Mouse (Mus musculus) splenic B cell, adult 2 months (primary cell): Measurements from ENCODE around the gene Gm21852.
"Not testable (repeated sequence)": the region's sequence is repeated elsewhere in the genome, so short reads cannot be mapped to it uniquely, and the experiment has no call there.

Experiments
- DNase-seq: peaks from one replicate; pipeline ENCODE4 v3.0.0-alpha.2; 2011; ENCODE audit warnings: low read depth, low spot score
- H3K27me3 ChIP-seq: 2 replicates; pipeline ENCODE4 v1.6.1; 2012; ENCODE audit warnings: mild to moderate bottlenecking, low read length, moderate library complexity, mixed read lengths; ENCODE audit not compliant: control insufficient read depth, poor library complexity, insufficient read depth, severe bottlenecking
- H3K36me3 ChIP-seq: 2 replicates; pipeline ENCODE4 v1.6.1; 2012; ENCODE audit warnings: mild to moderate bottlenecking, low read length, moderate library complexity, mixed read lengths; ENCODE audit not compliant: control insufficient read depth, poor library complexity, insufficient read depth, severe bottlenecking

Gene Gm21852

DNA sequence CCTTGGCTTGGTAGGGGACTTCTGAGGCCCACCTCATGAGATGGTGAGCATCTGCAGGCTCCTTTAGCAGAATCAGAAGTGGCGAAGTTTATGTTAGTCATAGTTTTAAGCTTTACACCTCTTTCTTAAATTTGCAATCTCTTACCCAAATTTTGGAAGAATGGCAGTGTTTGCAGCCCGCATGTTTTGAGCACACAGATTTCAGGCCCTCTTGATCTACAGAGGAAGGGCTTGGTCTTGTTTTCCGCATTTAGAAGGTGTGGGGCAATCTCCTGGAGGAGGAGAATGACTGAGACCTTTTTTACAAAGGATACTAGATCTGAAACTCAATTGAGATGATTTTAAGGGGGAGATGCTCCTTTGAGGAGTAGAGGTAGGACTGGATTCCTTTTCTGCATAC, at the start of gene Gm21852:
Gm21852 (minus strand) TSS at position 101 of the 400 bp plus-strand sequence.
- not testable (repeated sequence) for DNase-seq, H3K27me3 ChIP-seq, H3K36me3 ChIP-seq
